Mouse (Mus musculus) Patski (cell line): ENCODE measurements at regions not wholly inside any gene's neighbourhood (a gene's known extent, or its start where the extent isn't known, plus 50 kb on each side); places are given as distances from the start of the nearest gene placed in this dataset.
"Not testable (repeated sequence)": the region's sequence is repeated elsewhere in the genome, so short reads cannot be mapped to it uniquely, and the experiment has no call there.

Source experiments
- ATAC-seq: fragments of 100-300 bp; one replicate; pipeline ENCODE4 v1.8.0; 2021
- CTCF ChIA-PET: fragments of 350-600 bp; sonication (Branson Sonifier 250); formaldehyde crosslinking; loops from one replicate; lab custom pipeline; 2022; ENCODE audit warnings: inconsistent platforms; lab: Charles Lee
- POLR2A ChIA-PET: fragments of 350-600 bp; sonication (Branson Sonifier 250); formaldehyde crosslinking; loops from one replicate; lab custom pipeline; 2022; ENCODE audit warnings: antibody characterized with exemption, inconsistent platforms; lab: Charles Lee
- DNase-seq: peaks from one replicate; pipeline ENCODE4 v3.0.0-alpha.2; 2011; ENCODE audit warnings: low read depth, low spot score
- H3K27me3 ChIP-seq: fragments of 371-371 bp; one replicate; pipeline ENCODE4 v1.5.1; 2021
- CTCF ChIP-seq: fragments of 100-300 bp; IDR thresholded peaks from one replicate; pipeline ENCODE4 v1.5.1; 2021
- in situ Hi-C: fragments of 300-500 bp; cut with MboI; formaldehyde crosslinking; loops from 3 replicates; pipeline ENCODE4 v1.11.1; 2018; ENCODE audit warnings: low pct_unique_long_range_greater_than_20kb, mixed read lengths

- ChIA-PET POLR2A (no interaction called here), CTCF (no interaction called here)
- in situ Hi-C loops: no loop called here
- no peaks in the 10 kb centered on the region for H3K27me3 ChIP-seq
- TF ChIP-seq CTCF: no peak
- ATAC-seq (peak; percentile 32), DNase-seq (no peak)
These were observed 52.3 kb upstream of the Gpd2 start for GRCm38 (mm10) chr2:57185151-57185550.

- H3K27me3 ChIP-seq, ATAC-seq, DNase-seq, POLR2A ChIA-PET, CTCF ChIA-PET, in situ Hi-C loops: not testable (repeated sequence)
These were observed 54.3 kb upstream of the Gpd2 start for GRCm38 (mm10) chr2:57183108-57183507.

GRCm38 (mm10) chr2:57181692-57182541 lies 55.5 kb upstream of the Gpd2 start:
- H3K27me3 ChIP-seq: no peaks in the 10 kb centered on the region
- ChIA-PET CTCF (interaction anchor here (1.2 kb wide), 1 partner anchor 22 kb away, joined by 3 read pairs; no protein-coding TSS in a partner anchor), POLR2A (interaction anchor here (1.7 kb wide), 1 partner anchor 65 kb away, joined by 4 read pairs; no protein-coding TSS in a partner anchor)
- TF ChIP-seq CTCF: no peak
- ATAC-seq: peak; percentile 73
- DNase-seq: peak; percentile 15
- in situ Hi-C loops: no loop called here

- TF ChIP-seq CTCF: no peak
- ATAC-seq (no peak), DNase-seq (no peak)
- in situ Hi-C loops: no loop called here
- CTCF ChIA-PET: interaction anchor here (1.2 kb wide), 1 partner anchor 23 kb away, joined by 3 read pairs; no protein-coding TSS in a partner anchor
- POLR2A ChIA-PET: interaction anchor here (1.7 kb wide), 1 partner anchor 64 kb away, joined by 4 read pairs; no protein-coding TSS in a partner anchor
- no peaks in the 10 kb centered on the region for H3K27me3 ChIP-seq
These were observed 56.1 kb upstream of the Gpd2 start for GRCm38 (mm10) chr2:57181350-57181691.

GRCm38 (mm10) chr2:57178056-57178455 lies 54.3 kb upstream of the Nr4a2 start:
- DNase-seq: no peak
- ChIA-PET CTCF (interaction anchor here (1.6 to 2.6 kb wide), 2 partner anchors 17 to 20 kb away, joined by 5 to 8 read pairs; no protein-coding TSS in a partner anchor), POLR2A (interaction anchor here (1.1 kb wide), 1 partner anchor 46 kb away, joined by 3 read pairs; no protein-coding TSS in a partner anchor)
- in situ Hi-C loops: no loop called here
- no peaks in the 10 kb centered on the region for H3K27me3 ChIP-seq
- TF ChIP-seq CTCF: no peak
- no peak for ATAC-seq

GRCm38 (mm10) chr2:57176547-57176946 lies 52.7 kb upstream of the Nr4a2 start:
- in situ Hi-C loops: no loop called here
- POLR2A ChIA-PET: no interaction called here
- no peak for ATAC-seq

GRCm38 (mm10) chr2:57175219-57175618 lies 51.4 kb upstream of the Nr4a2 start:
- CTCF ChIA-PET: interaction anchor here (0.8 to 1.7 kb wide), 2 partner anchors 13 to 15 kb away, joined by 3 read pairs; no protein-coding TSS in a partner anchor
- in situ Hi-C loops: no loop called here
- DNase-seq (no peak), ATAC-seq (no peak)
- TF ChIP-seq CTCF: no peak
- H3K27me3 ChIP-seq: no peaks in the 10 kb centered on the region
- POLR2A ChIA-PET: no interaction called here

More at GRCm38 (mm10) chr2:57176547-57176946, 52.7 kb upstream of the Nr4a2 start:
- CTCF ChIA-PET: interaction anchor here (1.7 kb wide), 1 partner anchor 16 kb away, joined by 3 read pairs; no protein-coding TSS in a partner anchor
- DNase-seq: no peak
- H3K27me3 ChIP-seq: no peaks in the 10 kb centered on the region
- TF ChIP-seq CTCF: no peak
